Mouse (Mus musculus): ENCODE data around the gene Kcnk18. TPM values are rescaled to one million over a fixed set of nuclear protein-coding genes. Genes with fewer than 3 reads are reported as not detected.

Gene Kcnk18
- polyA plus RNA-seq (2014; fragmentation: Nextera tagmentation; extraction: Ambion mirVana), result not detected in 2 replicates

- Histone ChIP-seq H3K4me2 (no peak within 1 kb of the TSS), H3K9me3 (ENCODE audit: control insufficient read depth, low read length) (no peaks in the 10 kb centered on the region), H3K4me3 (ENCODE audit: low read depth, low read length) (no peak within 1 kb of the TSS), H3K27ac (ENCODE audit: low read depth, low read length) (no peak within 1 kb of the TSS), H3K36me3 (ENCODE audit: control insufficient read depth, insufficient read depth, low read length) (no peaks in the 10 kb centered on the region), H3K4me1 (ENCODE audit: control insufficient read depth, insufficient read depth, low read length) (no peaks in the 10 kb centered on the region), H3K27me3 (ENCODE audit: control insufficient read depth, insufficient read depth, low read length) (no peaks in the 10 kb centered on the region), H3K9ac (ENCODE audit: low read length) (no peak within 1 kb of the TSS)
- ATAC-seq (ENCODE audit: low FRiP score) (no peak), DNase-seq (ENCODE audit: low spot score, missing footprints) (no peak)
- 85% methylated on average over 8 of the region's 8 CpGs for WGBS
Measured at GRCm38 (mm10) chr19:59218991-59219390, at the start of gene Kcnk18. Kcnk18 (plus strand) TSS chr19:59219214.

DNA sequence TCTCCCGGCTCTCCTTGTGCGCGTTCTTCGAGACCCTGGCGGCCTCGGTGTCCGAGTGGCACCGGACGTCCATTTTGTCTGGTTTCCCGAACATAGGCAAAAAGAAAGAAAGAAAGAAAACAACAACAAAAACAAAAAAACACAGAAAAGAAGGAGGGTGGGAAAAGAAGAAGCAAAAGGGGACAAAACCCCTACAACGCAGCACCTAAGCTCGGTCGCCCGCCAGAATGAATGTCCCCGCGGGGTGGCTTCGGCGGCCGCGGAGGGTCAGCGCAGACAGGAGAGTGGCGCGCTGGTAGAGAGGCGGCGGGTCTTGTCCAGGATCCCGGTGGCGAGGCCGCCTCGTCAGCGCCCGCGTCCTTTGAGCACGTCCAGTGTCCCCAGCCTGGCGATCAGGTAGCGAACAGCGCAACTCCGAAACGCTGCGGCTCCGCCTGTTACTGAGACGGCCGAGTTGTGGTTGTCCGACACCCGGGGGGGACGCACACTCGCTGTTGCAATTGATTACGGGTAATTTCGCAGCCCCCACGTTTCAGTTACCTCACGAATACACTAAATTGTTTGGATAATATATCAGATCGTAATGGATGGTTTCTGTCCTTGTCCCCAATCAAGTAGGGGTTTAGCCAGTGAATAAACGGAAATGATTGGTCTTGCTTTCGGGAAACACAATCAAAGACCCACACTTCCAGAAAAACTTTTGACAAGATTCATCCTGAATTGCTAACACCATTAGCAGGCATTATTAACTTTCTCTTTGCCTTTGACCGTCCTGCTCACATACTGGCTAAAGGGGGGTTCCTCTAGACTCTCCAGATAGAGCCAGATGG lies 48.9 kb upstream of the Kcnk18 start, which contains the start of gene Vax1:
TSS of gene Vax1 (minus strand) at position 121 of the 830 bp plus-strand sequence.
- H3K27me3 ChIP-seq (ENCODE audit: control insufficient read depth, insufficient read depth, low read length), result peaks cover 99% of the 10 kb centered on the region
- DNase-seq (ENCODE audit: low spot score, missing footprints), result peak; percentile 96
- peaks cover 22% of the 10 kb centered on the region for H3K4me1 ChIP-seq (ENCODE audit: control insufficient read depth, insufficient read depth, low read length)
- ATAC-seq (ENCODE audit: low FRiP score), result no peak
- no peaks in the 10 kb centered on the region for H3K9me3 ChIP-seq (ENCODE audit: control insufficient read depth, low read length)
- H3K4me3 ChIP-seq (ENCODE audit: low read depth, low read length), result peak within 1 kb of the TSS; percentile 16; the same call in 1 of the 2 replicates
- under 1% methylated on average over 54 of the region's 54 CpGs for WGBS
- no peaks in the 10 kb centered on the region for H3K36me3 ChIP-seq (ENCODE audit: control insufficient read depth, insufficient read depth, low read length)
- peak within 1 kb of the TSS; percentile 21 for H3K4me2 ChIP-seq
- H3K27ac ChIP-seq (ENCODE audit: low read depth, low read length), result no peak within 1 kb of the TSS
- no peak within 1 kb of the TSS for H3K9ac ChIP-seq (ENCODE audit: low read length)

DNA sequence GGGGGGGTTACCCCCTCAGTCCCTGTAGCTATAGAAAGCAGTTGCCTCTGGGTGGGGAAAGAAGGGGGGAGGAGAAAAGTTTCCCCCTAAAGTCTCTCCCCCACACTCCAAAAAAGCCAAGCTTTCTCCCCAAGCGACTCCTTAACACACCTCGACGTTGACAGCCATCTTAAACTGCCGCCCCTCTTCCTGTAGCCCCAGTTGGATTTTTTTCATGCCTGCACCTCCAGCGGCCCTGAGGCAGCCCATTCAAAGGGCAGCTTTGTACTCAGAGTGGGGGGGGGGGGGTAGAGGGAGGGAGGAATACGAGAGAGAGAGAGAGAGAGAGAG lies 48.3 kb upstream of the Kcnk18 start:
- WGBS, result 1% methylated on average over 5 of the region's 6 CpGs
- H3K9ac ChIP-seq (ENCODE audit: low read length), result no peak overlapping the region
- H3K4me2 ChIP-seq, result no peak overlapping the region
- DNase-seq (ENCODE audit: low spot score, missing footprints), result peak; percentile 95
- H3K27ac ChIP-seq (ENCODE audit: low read depth, low read length), result no peak overlapping the region
- no peaks in the 10 kb centered on the region for H3K9me3 ChIP-seq (ENCODE audit: control insufficient read depth, low read length)
- ATAC-seq (ENCODE audit: low FRiP score), result no peak
- peaks cover 99% of the 10 kb centered on the region for H3K27me3 ChIP-seq (ENCODE audit: control insufficient read depth, insufficient read depth, low read length)
- peaks cover 22% of the 10 kb centered on the region for H3K4me1 ChIP-seq (ENCODE audit: control insufficient read depth, insufficient read depth, low read length)
- no peaks in the 10 kb centered on the region for H3K36me3 ChIP-seq (ENCODE audit: control insufficient read depth, insufficient read depth, low read length)
- no peak overlapping the region for H3K4me3 ChIP-seq (ENCODE audit: low read depth, low read length)

DNA sequence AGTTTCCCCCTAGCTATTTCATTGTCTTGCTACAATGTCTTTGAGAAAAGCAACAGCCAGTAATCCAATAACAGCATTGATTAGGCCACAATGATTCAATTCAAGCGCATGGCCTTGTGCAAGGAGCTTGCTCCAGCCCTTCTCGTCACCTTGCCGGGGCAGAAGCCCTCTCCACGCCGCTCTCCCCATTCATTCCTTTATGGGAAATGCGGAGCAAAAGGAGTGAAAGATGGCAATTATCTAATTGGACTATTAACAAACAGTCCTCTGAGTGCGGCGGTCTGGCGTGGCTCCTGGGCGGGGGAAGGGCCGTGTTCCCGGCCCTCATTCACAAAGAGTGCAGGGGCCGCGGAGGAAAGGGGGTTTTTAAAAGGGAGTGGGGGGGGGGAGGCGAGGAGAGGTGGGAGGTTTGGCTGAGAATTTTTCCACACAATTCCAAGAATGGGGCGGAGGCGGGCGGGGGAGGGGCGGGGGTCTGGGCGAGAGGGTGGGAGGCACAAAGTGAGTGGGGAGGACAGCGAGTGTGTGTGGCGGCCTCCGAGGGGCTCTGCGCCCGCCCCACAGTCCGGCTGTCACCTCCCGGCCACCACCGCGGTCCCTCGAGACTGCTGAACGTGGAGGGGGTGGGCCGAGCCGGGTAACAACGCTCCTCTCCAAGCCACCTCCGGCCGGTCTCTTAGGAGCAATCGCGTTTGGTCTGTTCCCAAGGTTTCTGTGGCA lies 47.7 kb upstream of the Kcnk18 start:
- peak overlapping the region; percentile 32 for H3K4me2 ChIP-seq
- no peak overlapping the region for H3K9ac ChIP-seq (ENCODE audit: low read length)
- no peaks in the 10 kb centered on the region for H3K36me3 ChIP-seq (ENCODE audit: control insufficient read depth, insufficient read depth, low read length)
- peak; percentile 92 for DNase-seq (ENCODE audit: low spot score, missing footprints)
- H3K4me1 ChIP-seq (ENCODE audit: control insufficient read depth, insufficient read depth, low read length), result peaks cover 19% of the 10 kb centered on the region
- no peaks in the 10 kb centered on the region for H3K9me3 ChIP-seq (ENCODE audit: control insufficient read depth, low read length)
- peak overlapping the region; percentile 9; the same call in 1 of the 2 replicates for H3K4me3 ChIP-seq (ENCODE audit: low read depth, low read length)
- under 1% methylated on average over 32 of the region's 38 CpGs for WGBS
- H3K27me3 ChIP-seq (ENCODE audit: control insufficient read depth, insufficient read depth, low read length), result peaks cover 99% of the 10 kb centered on the region
- no peak overlapping the region for H3K27ac ChIP-seq (ENCODE audit: low read depth, low read length)
- peak; percentile 31; the same call in 1 of the 2 replicates for ATAC-seq (ENCODE audit: low FRiP score)

DNA sequence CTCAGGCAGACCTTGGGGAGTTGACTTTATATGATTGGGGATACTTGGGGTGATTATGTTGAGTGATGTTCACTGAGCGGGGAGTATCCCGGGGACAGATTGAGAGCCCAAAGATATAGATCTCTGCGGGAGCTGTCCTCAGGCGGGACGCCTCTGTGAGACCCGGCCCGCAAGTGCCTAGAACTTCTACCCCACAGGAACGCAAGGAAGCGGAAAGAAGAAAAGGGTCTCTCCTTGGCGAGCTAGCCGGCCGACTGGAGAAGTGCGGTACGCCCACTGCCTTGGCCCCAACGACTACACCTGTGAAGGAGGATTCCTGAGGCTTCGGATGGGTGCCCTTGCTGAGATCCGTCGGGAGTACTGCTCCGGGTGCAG lies 47.2 kb upstream of the Kcnk18 start:
- peaks cover 97% of the 10 kb centered on the region for H3K27me3 ChIP-seq (ENCODE audit: control insufficient read depth, insufficient read depth, low read length)
- H3K27ac ChIP-seq (ENCODE audit: low read depth, low read length), result no peak overlapping the region
- ATAC-seq (ENCODE audit: low FRiP score), result peak; percentile 14; the same call in 1 of the 2 replicates
- no peaks in the 10 kb centered on the region for H3K36me3 ChIP-seq (ENCODE audit: control insufficient read depth, insufficient read depth, low read length)
- DNase-seq (ENCODE audit: low spot score, missing footprints), result peak; percentile 95
- H3K4me3 ChIP-seq (ENCODE audit: low read depth, low read length), result no peak overlapping the region
- H3K9ac ChIP-seq (ENCODE audit: low read length), result no peak overlapping the region
- H3K4me1 ChIP-seq (ENCODE audit: control insufficient read depth, insufficient read depth, low read length), result peaks cover 14% of the 10 kb centered on the region
- under 1% methylated on average over 19 of the region's 19 CpGs for WGBS
- H3K4me2 ChIP-seq, result no peak overlapping the region
- H3K9me3 ChIP-seq (ENCODE audit: control insufficient read depth, low read length), result no peaks in the 10 kb centered on the region

GRCm38 (mm10) chr19:59172781-59173180 lies 46.2 kb upstream of the Kcnk18 start:
- DNase-seq (ENCODE audit: low spot score, missing footprints) (peak; percentile 91), ATAC-seq (ENCODE audit: low FRiP score) (no peak)
- 3% methylated on average over 3 of the region's 3 CpGs for WGBS
- no peak overlapping the region for H3K4me3 ChIP-seq (ENCODE audit: low read depth, low read length)
- H3K27ac ChIP-seq (ENCODE audit: low read depth, low read length), result no peak overlapping the region
- H3K9me3 ChIP-seq (ENCODE audit: control insufficient read depth, low read length), result no peaks in the 10 kb centered on the region
- peaks cover 13% of the 10 kb centered on the region for H3K4me1 ChIP-seq (ENCODE audit: control insufficient read depth, insufficient read depth, low read length)
- H3K36me3 ChIP-seq (ENCODE audit: control insufficient read depth, insufficient read depth, low read length), result no peaks in the 10 kb centered on the region
- H3K27me3 ChIP-seq (ENCODE audit: control insufficient read depth, insufficient read depth, low read length), result peaks cover 92% of the 10 kb centered on the region
- no peak overlapping the region for H3K9ac ChIP-seq (ENCODE audit: low read length)
- no peak overlapping the region for H3K4me2 ChIP-seq

- Histone ChIP-seq H3K36me3 (ENCODE audit: control insufficient read depth, insufficient read depth, low read length) (no peaks in the 10 kb centered on the region), H3K4me3 (ENCODE audit: low read depth, low read length) (no peak overlapping the region), H3K9me3 (ENCODE audit: control insufficient read depth, low read length) (no peaks in the 10 kb centered on the region), H3K4me2 (no peak overlapping the region), H3K27me3 (ENCODE audit: control insufficient read depth, insufficient read depth, low read length) (peaks cover 86% of the 10 kb centered on the region), H3K9ac (ENCODE audit: low read length) (no peak overlapping the region), H3K27ac (ENCODE audit: low read depth, low read length) (no peak overlapping the region), H3K4me1 (ENCODE audit: control insufficient read depth, insufficient read depth, low read length) (peaks cover 13% of the 10 kb centered on the region)
- ATAC-seq (ENCODE audit: low FRiP score) (no peak), DNase-seq (ENCODE audit: low spot score, missing footprints) (peak; percentile 93)
- WGBS, result 8% methylated on average over 6 of the region's 6 CpGs
Measured at GRCm38 (mm10) chr19:59173341-59174015, 45.5 kb upstream of the Kcnk18 start.

- no peaks in the 10 kb centered on the region for H3K4me1 ChIP-seq (ENCODE audit: control insufficient read depth, insufficient read depth, low read length)
- no peak overlapping the region for H3K9ac ChIP-seq (ENCODE audit: low read length)
- H3K27ac ChIP-seq (ENCODE audit: low read depth, low read length), result no peak overlapping the region
- 63% methylated on average over 3 of the region's 3 CpGs for WGBS
- H3K36me3 ChIP-seq (ENCODE audit: control insufficient read depth, insufficient read depth, low read length), result no peaks in the 10 kb centered on the region
- ATAC-seq (ENCODE audit: low FRiP score) (no peak), DNase-seq (ENCODE audit: low spot score, missing footprints) (peak; percentile 81)
- H3K9me3 ChIP-seq (ENCODE audit: control insufficient read depth, low read length), result no peaks in the 10 kb centered on the region
- H3K4me2 ChIP-seq, result no peak overlapping the region
- H3K27me3 ChIP-seq (ENCODE audit: control insufficient read depth, insufficient read depth, low read length), result peaks cover 34% of the 10 kb centered on the region
- no peak overlapping the region for H3K4me3 ChIP-seq (ENCODE audit: low read depth, low read length)
Measured at GRCm38 (mm10) chr19:59184000-59184399, 35.0 kb upstream of the Kcnk18 start.

Measured in midbrain, embryonic 11.5 days (tissue).